Mouse (Mus musculus) cerebellum, postnatal 36 days (tissue): Measurements from ENCODE around the gene Basp1.

Experiments used
- DNase-seq, 2 experiments: peaks; one replicate each; pipeline ENCODE4 v3.0.0; 2021 to 2022; ENCODE audit warnings: mixed read lengths in 2 of 2

Basp1 gene

GRCm38 (mm10) chr15:25414747-25415119, 1.2 kb upstream of the Basp1 start:
- peak; percentile 85 to 89 for DNase-seq

GRCm38 (mm10) chr15:25414011-25414746, 615 bp upstream of the Basp1 start:
- no peak for DNase-seq

- DNase-seq = peak; percentile 9
These were observed 753 bp downstream of the Basp1 start for GRCm38 (mm10) chr15:25412761-25413261.

- peak; percentile 69 to 73 for DNase-seq
These were observed 1.4 kb downstream of the Basp1 start for GRCm38 (mm10) chr15:25412171-25412641.

- peak in 1 of 2 experiments; percentile 17 for DNase-seq
These were observed 2.1 kb downstream of the Basp1 start for GRCm38 (mm10) chr15:25411461-25411860.

GRCm38 (mm10) chr15:25405926-25406325, 7.6 kb downstream of the Basp1 start:
- DNase-seq = no peak

GRCm38 (mm10) chr15:25403879-25404278, 9.7 kb downstream of the Basp1 start:
- DNase-seq = no peak

GRCm38 (mm10) chr15:25402001-25402400, 11.6 kb downstream of the Basp1 start:
- DNase-seq = no peak

- DNase-seq = no peak
These were observed 13.3 kb downstream of the Basp1 start for GRCm38 (mm10) chr15:25400276-25400675.

- DNase-seq = no peak
These were observed 17.5 kb downstream of the Basp1 start for GRCm38 (mm10) chr15:25395912-25396590.

- no peak for DNase-seq
These were observed 21.0 kb downstream of the Basp1 start for GRCm38 (mm10) chr15:25392525-25393099.

GRCm38 (mm10) chr15:25391210-25391609, 22.4 kb downstream of the Basp1 start:
- DNase-seq = no peak

GRCm38 (mm10) chr15:25387572-25387971, 26.0 kb downstream of the Basp1 start:
- no peak for DNase-seq

- DNase-seq = no peak
These were observed 33.5 kb downstream of the Basp1 start for GRCm38 (mm10) chr15:25380051-25380450.

- no peak for DNase-seq
These were observed 34.9 kb downstream of the Basp1 start for GRCm38 (mm10) chr15:25378707-25379106.

- DNase-seq = no peak
These were observed 36.6 kb downstream of the Basp1 start for GRCm38 (mm10) chr15:25376914-25377313.

GRCm38 (mm10) chr15:25373486-25373885, 40.1 kb downstream of the Basp1 start:
- DNase-seq = no peak

- DNase-seq = no peak
These were observed 44.0 kb downstream of the Basp1 start for GRCm38 (mm10) chr15:25369522-25369921.

GRCm38 (mm10) chr15:25365503-25365902, 48.1 kb downstream of the Basp1 start:
- no peak for DNase-seq

GRCm38 (mm10) chr15:25364819-25365463, 48.6 kb downstream of the Basp1 start:
- no peak for DNase-seq

- DNase-seq = peak; percentile 19 to 21
These were observed 49.3 kb downstream of the Basp1 start for GRCm38 (mm10) chr15:25364160-25364818.

- DNase-seq = no peak
These were observed 49.9 kb downstream of the Basp1 start for GRCm38 (mm10) chr15:25363636-25364035.

- DNase-seq = no peak
These were observed 52.7 kb downstream of the Basp1 start for GRCm38 (mm10) chr15:25360825-25361224.
